14 mouse cellular contexts compared by ENCODE assay signal in the genomic region with DNA sequence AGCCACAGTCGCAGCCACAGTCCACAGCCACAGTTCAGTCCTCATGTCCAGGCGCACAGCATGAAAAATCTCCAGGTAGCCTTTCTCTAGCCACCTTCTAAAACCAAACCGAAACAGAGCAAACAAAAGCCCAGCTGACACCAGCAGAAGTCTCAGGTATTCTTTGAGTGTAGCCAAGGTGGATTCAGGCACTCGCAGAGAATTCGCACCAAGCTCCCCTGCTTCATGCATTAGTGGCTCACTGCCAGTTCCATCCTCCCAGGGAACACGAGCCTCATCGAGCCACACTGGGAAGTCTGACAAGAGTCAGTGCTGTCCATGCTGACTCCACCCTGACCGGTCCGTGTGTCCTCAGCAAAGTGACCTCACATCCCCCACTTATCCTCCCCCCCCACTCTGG.
DNase-seq lines count a peak whose midpoint lies in the region; TF ChIP-seq lines count a peak whose summit lies in the region.
"Had no signal": no experiment of that assay in that cellular context is flagged by ENCODE, and none has a peak within 500 bp of the region (broad histone marks: within the 10 kb centered on the region; RNA-seq: fewer than 3 reads in every experiment).

No protein-coding gene starts in this region.

- intact Hi-C loops in heart, adult 2 months (cut with DNase I): no loop called here
- intact Hi-C loops in heart, postnatal 10 days (cut with DNase I): no loop called here

- no peak overlapping the region for H3K9ac ChIP-seq in heart, adult 2 months (ENCODE audit: low read depth, low read length)
- H3K9ac ChIP-seq: lung, embryonic 14.5 days; midbrain, embryonic 13.5 days had no signal

- TF ChIP-seq CTCF in heart, adult 2 months (IDR thresholded peaks at IDR 0.05): no peak
- TF ChIP-seq CTCF in layer of hippocampus, adult 2 months (conservative IDR thresholded peaks at IDR 0.05): no peak

- TF ChIP-seq EP300 in heart, adult 2 months (IDR thresholded peaks at IDR 0.05; ENCODE audit: insufficient read depth, low read depth, low read length): no peak

- no peak overlapping the region for H3K27ac ChIP-seq in heart, adult 2 months
- H3K27ac ChIP-seq in layer of hippocampus, adult 2 months: no peak overlapping the region
- no peak overlapping the region for H3K27ac ChIP-seq in forebrain, embryonic 10.5 days
- H3K27ac ChIP-seq: midbrain, embryonic 13.5 days had no signal

- H3K4me1 ChIP-seq in heart, adult 2 months (ENCODE audit: control insufficient read depth, insufficient read depth, low read length): no peaks in the 10 kb centered on the region
- no peaks in the 10 kb centered on the region for H3K4me1 ChIP-seq in forebrain, embryonic 10.5 days
- H3K4me1 ChIP-seq: midbrain, embryonic 13.5 days had no signal

- peak; percentile 39 to 54 for DNase-seq in heart, adult 2 months
- DNase-seq in heart, adult 9 months (ENCODE audit: low spot score in 2 of 2): no peak
- DNase-seq in thymus, postnatal 14 days: peak; percentile 7
- DNase-seq in thymus, adult 18-20 months: no peak
- peak; percentile 23 to 38 for DNase-seq in heart, postnatal 10 days
- no peak for DNase-seq in layer of hippocampus, adult 2 months (ENCODE audit: low spot score in 2 of 2)
- DNase-seq in forebrain, embryonic 10.5 days (ENCODE audit: extremely low spot score, low spot score): no peak
- DNase-seq: adrenal gland, postnatal 25 days; cerebellum, adult 8-10 months; kidney, adult 9 months; kidney, postnatal 36 days; lung, embryonic 14.5 days had no signal

- H3K79me2 ChIP-seq in heart, adult 2 months (replicated peaks; ENCODE audit: control insufficient read depth, insufficient read depth, low read length): no peaks in the 10 kb centered on the region

- no peaks in the 10 kb centered on the region for H3K27me3 ChIP-seq in heart, adult 2 months (ENCODE audit: control insufficient read depth, insufficient read depth, low read length)
- no peaks in the 10 kb centered on the region for H3K27me3 ChIP-seq in forebrain, embryonic 10.5 days (ENCODE audit: poor library complexity, severe bottlenecking)
- H3K27me3 ChIP-seq: midbrain, embryonic 13.5 days had no signal

- TF ChIP-seq POLR2A in heart, adult 2 months (IDR thresholded peaks at IDR 0.05; ENCODE audit: insufficient read depth, low read depth, low read length): no peak

- no peaks in the 10 kb centered on the region for H3K36me3 ChIP-seq in heart, adult 2 months (ENCODE audit: control insufficient read depth, insufficient read depth, low read length)
- no peaks in the 10 kb centered on the region for H3K36me3 ChIP-seq in forebrain, embryonic 10.5 days (replicated peaks)
- H3K36me3 ChIP-seq: midbrain, embryonic 13.5 days had no signal

- H3K4me3 ChIP-seq in heart, adult 2 months: no peak overlapping the region
- H3K4me3 ChIP-seq in layer of hippocampus, adult 2 months: no peak overlapping the region
- H3K4me3 ChIP-seq in forebrain, embryonic 10.5 days: no peak overlapping the region
- H3K4me3 ChIP-seq: midbrain, embryonic 13.5 days; myocyte had no signal

- 57% methylated on average over 9 of the region's 9 CpGs for WGBS in heart, adult 2 months
- WGBS in forebrain, embryonic 10.5 days: 93% methylated on average over 9 of the region's 9 CpGs

- H3K9me3 ChIP-seq in forebrain, embryonic 10.5 days: no peaks in the 10 kb centered on the region
- H3K9me3 ChIP-seq: midbrain, embryonic 13.5 days had no signal

Comparison
In these comparisons a context has a peak if more than half of its experiments do, and no peak if none do; other contexts are left out.
1. DNase-seq: peak in heart, adult 2 months (2 of 2), thymus, postnatal 14 days (single experiment) and heart, postnatal 10 days (2 of 2); none in heart, adult 9 months (0 of 2), thymus, adult 18-20 months (0 of 2), layer of hippocampus, adult 2 months (0 of 2) and forebrain, embryonic 10.5 days (single experiment).